Mouse (Mus musculus) ES-E14 (cell line): Measurements from ENCODE around the gene Sucla2. TPM values are rescaled to one million over a fixed set of nuclear protein-coding genes. Genes with fewer than 3 reads are reported as not detected.

Source experiments
- DNase-seq: peaks from one replicate; pipeline ENCODE4 v3.0.0-alpha.2; 2013; ENCODE audit warnings: low read depth, low spot score
- H3K27ac ChIP-seq: 2 replicates; pipeline ENCODE4 v1.5.1; 2012; ENCODE audit warnings: low read depth, mild to moderate bottlenecking, low read length, moderate library complexity, mixed read lengths; ENCODE audit not compliant: poor library complexity, insufficient read depth, severe bottlenecking
- H3K36me3 ChIP-seq: 2 replicates; pipeline ENCODE4 v1.6.1; 2012; ENCODE audit warnings: mild to moderate bottlenecking, low read length, moderate library complexity, mixed read lengths; ENCODE audit not compliant: control insufficient read depth, poor library complexity, insufficient read depth, severe bottlenecking
- H3K4me1 ChIP-seq, 2 experiments: fragments of 150-350 bp in 1 of 2; sonication (generic) in 1 of 2; 2 replicates each; pipeline ENCODE4 v1.6.1; 2012; ENCODE audit warnings: low read length in 2 of 2, mild to moderate bottlenecking in 1 of 2, mixed read lengths in 1 of 2; ENCODE audit not compliant: control insufficient read depth in 2 of 2, insufficient read depth in 2 of 2, poor library complexity in 1 of 2
- H3K4me3 ChIP-seq, 2 experiments: fragments of 150-350 bp in 1 of 2; sonication (generic) in 1 of 2; 2 replicates each; pipeline ENCODE4 v1.5.1; 2012; ENCODE audit warnings: low read length in 2 of 2, low read depth in 1 of 2, mild to moderate bottlenecking in 1 of 2, mixed read lengths in 1 of 2; ENCODE audit not compliant: insufficient read depth in 1 of 2, poor library complexity in 1 of 2, severe bottlenecking in 1 of 2
- H3K9ac ChIP-seq: 2 replicates; pipeline ENCODE4 v1.6.1; 2012; ENCODE audit warnings: low read depth, mild to moderate bottlenecking, low read length, mixed read lengths; ENCODE audit not compliant: poor library complexity, insufficient read depth, severe bottlenecking
- H3K9me3 ChIP-seq: fragments of 150-350 bp; sonication (generic); 2 replicates; pipeline ENCODE4 v1.6.1; 2012; ENCODE audit warnings: low read depth, mild to moderate bottlenecking, low read length; ENCODE audit not compliant: control insufficient read depth, insufficient read depth
- CHD2 ChIP-seq: IDR thresholded peaks from 2 replicates; pipeline ENCODE4 v1.6.1; 2014; ENCODE audit warnings: mild to moderate bottlenecking, low read depth, low read length, inconsistent platforms
- HCFC1 ChIP-seq: IDR thresholded peaks from 2 replicates; pipeline ENCODE4 v1.6.1; 2012; ENCODE audit warnings: low read length, inconsistent platforms, borderline replicate concordance; ENCODE audit not compliant: insufficient read depth
- MAFK ChIP-seq: IDR thresholded peaks from 2 replicates; pipeline ENCODE4 v1.6.1; 2014; ENCODE audit warnings: mild to moderate bottlenecking, low read depth, low read length, inconsistent platforms; ENCODE audit not compliant: insufficient read depth
- ZC3H11A ChIP-seq: IDR thresholded peaks from 2 replicates; pipeline ENCODE4 v1.6.1; 2012; ENCODE audit warnings: low read depth, mild to moderate bottlenecking, inconsistent platforms, low read length, borderline replicate concordance
- ZNF384 ChIP-seq: IDR thresholded peaks from 2 replicates; pipeline ENCODE4 v1.6.1; 2012; ENCODE audit warnings: low read depth, low read length, inconsistent platforms
- in situ Hi-C, 2 experiments: fragments of 600-800 bp; cut with MboI; formaldehyde crosslinking; loops; one replicate each; pipeline ENCODE4 v1.15.1; 2025; ENCODE audit warnings: low sequenced_read_pairs in 2 of 2, inconsistent platforms in 1 of 2; ENCODE audit not compliant: unreplicated experiment in 2 of 2
- total RNA-seq: library from RNA; depleted of rRNA; stranded (reverse); fragments of 300-350 nt; gene quantifications from 2 replicates; pipeline ENCODE4 v1.2.3, GENCODE M21; 2012

The Sucla2 gene
- total RNA-seq, 1 experiment, result 35.0 TPM

DNA sequence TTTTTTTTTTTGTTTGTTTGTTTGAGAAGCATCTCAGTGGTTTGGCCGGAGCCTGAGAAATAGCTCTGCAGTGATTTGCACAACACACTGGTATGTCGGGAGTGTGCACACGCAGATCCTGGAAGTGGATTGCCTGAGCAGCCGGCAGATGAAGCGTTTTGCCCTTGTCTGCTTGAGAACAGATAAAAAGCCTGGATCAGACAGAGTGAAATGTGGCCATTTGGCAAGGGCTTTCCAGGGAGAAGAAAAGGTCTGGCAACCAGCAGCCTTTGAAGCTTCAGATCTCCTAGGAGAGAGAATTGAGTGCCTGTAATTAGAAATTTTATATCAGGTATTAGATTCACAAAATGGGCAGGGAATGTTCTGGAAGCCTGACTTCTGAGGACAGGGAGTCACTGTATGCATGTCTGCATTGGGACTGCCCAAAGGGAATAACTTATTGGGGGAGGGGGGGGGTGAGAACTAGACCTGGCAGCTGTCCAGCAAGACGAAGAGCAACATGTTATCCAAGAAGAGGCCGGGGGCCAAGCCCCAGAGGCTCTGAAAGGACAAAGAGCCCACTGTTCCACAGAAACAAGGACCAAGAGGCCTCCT lies 22.4 kb upstream of the Sucla2 start:
- Histone ChIP-seq H3K36me3 (no peaks in the 10 kb centered on the region), H3K9me3 (no peaks in the 10 kb centered on the region), H3K4me3 (no peak overlapping the region), H3K27ac (no peak overlapping the region), H3K9ac (no peak overlapping the region), H3K4me1 (no peaks in the 10 kb centered on the region; a peak in 1 of 4 replicates)
- no peak for TF ChIP-seq ZC3H11A
- TF ChIP-seq CHD2, result no peak
- TF ChIP-seq MAFK, result no peak
- TF ChIP-seq HCFC1, result no peak
- TF ChIP-seq ZNF384, result no peak
- no peak for DNase-seq
- in situ Hi-C loops, result no loop called here

DNA sequence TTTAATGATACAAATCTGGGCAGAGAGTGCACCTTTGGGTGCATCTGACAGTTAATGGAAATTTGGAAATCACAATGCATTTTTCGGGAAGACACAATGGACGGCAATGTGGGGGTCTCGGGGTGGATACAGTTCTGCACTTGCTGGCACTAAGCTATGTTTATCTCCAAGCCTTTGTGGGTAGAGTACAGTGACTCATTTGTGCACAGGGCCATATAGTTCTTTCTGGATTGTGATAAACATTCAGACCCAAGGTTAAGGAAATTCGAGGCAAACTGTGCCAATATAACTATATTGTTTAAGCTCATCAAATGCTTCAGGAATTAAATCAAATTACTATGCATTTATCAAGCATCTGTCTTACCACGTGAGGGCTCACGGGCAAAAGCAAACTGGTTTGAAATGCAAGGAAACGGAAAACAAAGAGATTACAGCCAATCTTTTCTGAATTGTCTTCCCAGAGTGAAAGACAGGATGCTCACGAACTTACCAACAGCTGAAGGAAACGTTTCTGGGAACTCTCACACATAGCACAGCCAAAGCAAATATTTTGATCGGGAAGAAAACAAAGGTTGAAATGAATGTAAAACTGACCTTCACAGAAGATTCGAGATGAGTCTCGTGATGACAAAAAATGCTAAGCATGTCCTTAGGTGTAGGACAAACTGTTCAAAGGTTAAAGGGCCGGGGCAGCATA lies 21.7 kb upstream of the Sucla2 start:
- H3K36me3 ChIP-seq, result no peaks in the 10 kb centered on the region
- no peak overlapping the region for H3K4me3 ChIP-seq
- in situ Hi-C loops, result no loop called here
- no peak for DNase-seq
- no peaks in the 10 kb centered on the region for H3K9me3 ChIP-seq
- H3K27ac ChIP-seq, result no peak overlapping the region
- TF ChIP-seq ZNF384 (no peak), HCFC1 (no peak), ZC3H11A (no peak)
- no peaks in the 10 kb centered on the region; a peak in 1 of 4 replicates for H3K4me1 ChIP-seq
- no peak overlapping the region for H3K9ac ChIP-seq

DNA sequence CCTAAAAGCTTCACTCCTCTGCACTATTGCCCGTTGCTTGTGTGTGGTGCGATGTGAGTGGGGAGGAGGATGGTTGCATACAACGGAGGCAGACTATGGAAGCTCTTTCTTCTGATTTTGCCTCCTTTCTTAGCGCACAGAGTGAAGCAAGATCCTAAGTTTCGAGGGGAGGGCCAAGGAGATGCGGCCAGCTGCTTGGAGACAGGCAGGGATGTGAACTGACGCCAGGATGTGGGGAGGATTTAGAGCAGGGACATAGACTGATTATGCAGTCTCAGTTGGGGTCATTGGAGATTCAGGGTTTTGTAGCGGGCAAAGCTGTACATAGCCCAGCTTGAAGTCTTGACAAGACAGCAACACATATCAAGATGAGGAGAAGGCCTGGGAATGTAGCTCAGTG lies 18.8 kb upstream of the Sucla2 start:
- no peak for TF ChIP-seq HCFC1
- no peak for TF ChIP-seq MAFK
- no peak for TF ChIP-seq ZC3H11A
- TF ChIP-seq CHD2, result no peak
- TF ChIP-seq ZNF384, result no peak
- in situ Hi-C loops, result no loop called here

DNA sequence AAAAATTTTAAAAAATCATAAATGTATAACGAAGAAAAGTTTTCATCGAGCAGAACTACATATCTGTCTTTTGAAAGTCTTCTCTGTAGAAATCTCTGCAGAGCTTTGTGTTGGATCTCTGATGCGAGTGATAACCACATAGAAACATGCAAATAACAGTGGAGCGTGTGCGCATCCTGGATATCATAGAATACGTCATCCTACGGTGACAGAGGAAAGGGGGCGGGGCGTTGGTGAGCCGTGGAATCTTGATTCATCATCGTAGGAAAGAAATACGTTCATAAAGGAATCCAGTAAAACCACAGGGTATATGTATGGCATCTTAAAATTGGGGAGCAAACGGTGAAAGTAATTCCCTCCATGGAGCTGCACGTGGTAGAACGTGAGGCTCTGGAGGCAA lies 17.9 kb upstream of the Sucla2 start:
- in situ Hi-C loops, result no loop called here
- Histone ChIP-seq H3K9ac (no peak overlapping the region), H3K9me3 (no peaks in the 10 kb centered on the region), H3K4me3 (no peak overlapping the region), H3K36me3 (0 out of 2 replicates have a peak, but pooled peaks cover 3% of the 10 kb centered on the region), H3K4me1 (no peaks in the 10 kb centered on the region; a peak in 1 of 4 replicates), H3K27ac (no peak overlapping the region)
- DNase-seq, result no peak
- no peak for TF ChIP-seq ZC3H11A

More for the DNA sequence above, 18.8 kb upstream of the Sucla2 start:
- no peak overlapping the region for H3K4me3 ChIP-seq
- no peaks in the 10 kb centered on the region; a peak in 1 of 4 replicates for H3K4me1 ChIP-seq
- H3K9ac ChIP-seq, result no peak overlapping the region
- no peak for DNase-seq
- H3K27ac ChIP-seq, result no peak overlapping the region
- H3K9me3 ChIP-seq, result no peaks in the 10 kb centered on the region
- no peaks in the 10 kb centered on the region for H3K36me3 ChIP-seq
